23 mouse cellular contexts compared by ENCODE assay signal in genomic region chr10:17933622-17934021, GRCm38 (mm10).
"Had no signal": no experiment of that assay in that cellular context is flagged by ENCODE, and none has a peak within 500 bp of the region (broad histone marks: within the 10 kb centered on the region; RNA-seq: fewer than 3 reads in every experiment).

No protein-coding gene starts in this region.

- H3K27ac ChIP-seq: hindbrain, embryonic 13.5 days; hindbrain, embryonic 15.5 days; hindbrain, postnatal 0 days; intestine, embryonic 15.5 days; layer of hippocampus, adult 2 months; left cerebral cortex, adult 2 months; limb, embryonic 10.5 days; limb, embryonic 12.5 days had no signal

- H3K9ac ChIP-seq: heart, embryonic 13.5 days; heart, embryonic 15.5 days; hindbrain, embryonic 13.5 days; hindbrain, embryonic 15.5 days; intestine, embryonic 15.5 days; limb, embryonic 12.5 days had no signal

- H3K9me3 ChIP-seq: heart, embryonic 13.5 days; heart, embryonic 15.5 days; hindbrain, embryonic 13.5 days; hindbrain, embryonic 15.5 days; intestine, embryonic 15.5 days; limb, embryonic 10.5 days; limb, embryonic 12.5 days had no signal

- H3K36me3 ChIP-seq: heart, embryonic 13.5 days; heart, embryonic 15.5 days; hindbrain, embryonic 13.5 days; hindbrain, embryonic 15.5 days; intestine, embryonic 15.5 days; limb, embryonic 10.5 days had no signal

- H3K27me3 ChIP-seq: heart, embryonic 13.5 days; heart, embryonic 15.5 days; hindbrain, embryonic 13.5 days; hindbrain, embryonic 15.5 days; intestine, embryonic 15.5 days; limb, embryonic 12.5 days had no signal

- DNase-seq: gastrocnemius, postnatal 14 days; gastrocnemius, postnatal 36 days; heart, adult 2 months; heart, postnatal 14 days; heart, postnatal 36 days; kidney, adult 18-20 months; kidney, adult 8-10 months; kidney, postnatal 10 days; kidney, postnatal 25 days; kidney, postnatal 4 days; liver had no signal

- H3K4me2 ChIP-seq: heart, embryonic 11.5 days; heart, embryonic 13.5 days; heart, embryonic 15.5 days; hindbrain, embryonic 13.5 days; hindbrain, embryonic 15.5 days; intestine, embryonic 15.5 days; limb, embryonic 12.5 days had no signal

- H3K4me3 ChIP-seq: heart, adult 2 months; heart, embryonic 13.5 days; heart, embryonic 15.5 days; hindbrain, embryonic 13.5 days; hindbrain, embryonic 15.5 days; intestine, embryonic 15.5 days; layer of hippocampus, adult 2 months; left cerebral cortex, adult 2 months; limb, embryonic 10.5 days; limb, embryonic 12.5 days had no signal

- ATAC-seq: hindbrain, postnatal 0 days; intestine, embryonic 15.5 days; intestine, postnatal 0 days had no signal
